Mouse (Mus musculus): ENCODE measurements around the gene Slc4a4. TPM values are rescaled to one million over a fixed set of nuclear protein-coding genes. Genes with fewer than 3 reads are reported as not detected.
"Not testable (repeated sequence)": the region's sequence is repeated elsewhere in the genome, so short reads cannot be mapped to it uniquely, and the experiment has no call there.

Gene Slc4a4
- polyA plus RNA-seq, 1 experiment from 2014 or later = 12.7 TPM

DNA sequence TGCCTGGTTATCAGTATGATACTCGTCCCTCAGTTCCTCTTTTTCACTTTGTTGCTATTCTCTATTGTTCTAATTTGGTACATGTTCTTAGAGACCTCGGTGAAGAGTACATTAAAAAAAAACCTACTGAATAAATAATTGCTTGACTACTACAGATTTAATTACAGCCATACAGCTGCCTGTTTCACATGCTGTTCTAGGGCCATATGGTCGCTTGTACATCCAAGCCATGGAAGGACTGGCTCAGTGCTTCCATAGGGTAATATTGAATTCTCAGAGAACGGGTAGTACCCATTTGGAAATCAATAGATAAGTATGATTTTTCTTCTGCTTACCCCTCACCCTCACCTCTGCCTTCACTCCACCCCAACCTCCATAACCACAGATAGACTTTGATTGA lies 215.9 kb downstream of the Slc4a4 start:
- H3K27me3 ChIP-seq (ENCODE audit: insufficient read depth, low read length) = no peaks in the 10 kb centered on the region
- no peak for ATAC-seq (ENCODE audit: low FRiP score, low TSS enrichment)
- no peaks in the 10 kb centered on the region for H3K36me3 ChIP-seq (ENCODE audit: insufficient read depth, low read length)
- H3K9ac ChIP-seq (replicated peaks; ENCODE audit: low read length) = no peak overlapping the region
- 81% methylated on average over 4 of the region's 4 CpGs for WGBS
- H3K4me2 ChIP-seq (replicated peaks; ENCODE audit: low read depth, low read length) = no peak overlapping the region
- H3K27ac ChIP-seq (ENCODE audit: low read length) = no peak overlapping the region
- no peak overlapping the region for H3K4me3 ChIP-seq (ENCODE audit: low read length)
- H3K9me3 ChIP-seq (ENCODE audit: low read length) = no peaks in the 10 kb centered on the region
- H3K4me1 ChIP-seq (ENCODE audit: insufficient read depth, low read length) = no peaks in the 10 kb centered on the region

DNA sequence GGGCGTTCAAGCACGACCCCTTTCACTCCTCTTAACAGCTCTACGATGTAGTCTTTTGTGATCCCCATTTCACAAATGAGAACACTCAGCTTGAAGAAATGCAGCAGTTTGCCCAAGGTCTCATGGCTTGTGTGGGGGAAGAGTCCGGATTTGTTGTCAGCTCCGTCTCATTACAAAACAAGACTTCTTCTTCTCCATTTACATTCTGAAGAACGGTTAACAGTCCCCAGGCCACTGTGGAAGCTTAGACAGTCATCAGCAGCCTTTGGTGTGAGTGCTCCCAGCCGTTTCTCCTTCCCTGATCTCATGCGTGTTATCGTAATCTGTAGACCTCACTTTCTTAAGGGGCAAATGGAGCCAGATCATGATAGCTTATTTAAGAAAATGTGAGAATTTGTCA lies 218.7 kb downstream of the Slc4a4 start:
- 47% methylated on average over 9 of the region's 9 CpGs for WGBS
- Histone ChIP-seq H3K4me2 (replicated peaks; ENCODE audit: low read depth, low read length) (no peak overlapping the region), H3K9ac (replicated peaks; ENCODE audit: low read length) (no peak overlapping the region), H3K27me3 (ENCODE audit: insufficient read depth, low read length) (no peaks in the 10 kb centered on the region), H3K9me3 (ENCODE audit: low read length) (no peaks in the 10 kb centered on the region), H3K4me1 (ENCODE audit: insufficient read depth, low read length) (no peaks in the 10 kb centered on the region), H3K36me3 (ENCODE audit: insufficient read depth, low read length) (no peaks in the 10 kb centered on the region), H3K27ac (ENCODE audit: low read length) (no peak overlapping the region), H3K4me3 (ENCODE audit: low read length) (no peak overlapping the region)
- no peak for ATAC-seq (ENCODE audit: low FRiP score, low TSS enrichment)

DNA sequence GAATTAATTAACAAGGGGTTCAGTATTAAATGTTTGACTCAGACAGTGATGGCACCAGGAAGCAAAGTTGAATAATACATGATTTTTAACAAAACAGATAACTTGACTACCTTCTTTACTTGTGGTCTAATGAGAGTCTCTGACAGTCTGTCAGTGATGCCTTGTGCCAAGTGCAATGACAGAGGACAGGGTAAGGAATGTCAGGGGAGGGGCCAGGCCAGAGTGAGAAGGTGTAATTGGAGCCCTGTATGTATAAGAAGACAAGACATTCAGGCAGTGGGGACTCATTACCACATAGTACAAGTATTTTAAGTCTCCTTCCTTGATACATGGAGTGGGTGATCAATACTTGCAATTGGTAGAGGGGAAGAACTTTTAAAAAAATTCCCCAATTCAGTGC lies 219.6 kb downstream of the Slc4a4 start:
- Histone ChIP-seq H3K4me2 (replicated peaks; ENCODE audit: low read depth, low read length) (no peak overlapping the region), H3K9ac (replicated peaks; ENCODE audit: low read length) (no peak overlapping the region), H3K27me3 (ENCODE audit: insufficient read depth, low read length) (no peaks in the 10 kb centered on the region), H3K4me3 (ENCODE audit: low read length) (no peak overlapping the region), H3K36me3 (ENCODE audit: insufficient read depth, low read length) (no peaks in the 10 kb centered on the region), H3K4me1 (ENCODE audit: insufficient read depth, low read length) (no peaks in the 10 kb centered on the region), H3K27ac (ENCODE audit: low read length) (no peak overlapping the region), H3K9me3 (ENCODE audit: low read length) (no peaks in the 10 kb centered on the region)
- ATAC-seq (ENCODE audit: low FRiP score, low TSS enrichment) = no peak; the same call in 1 of the 2 replicates

DNA sequence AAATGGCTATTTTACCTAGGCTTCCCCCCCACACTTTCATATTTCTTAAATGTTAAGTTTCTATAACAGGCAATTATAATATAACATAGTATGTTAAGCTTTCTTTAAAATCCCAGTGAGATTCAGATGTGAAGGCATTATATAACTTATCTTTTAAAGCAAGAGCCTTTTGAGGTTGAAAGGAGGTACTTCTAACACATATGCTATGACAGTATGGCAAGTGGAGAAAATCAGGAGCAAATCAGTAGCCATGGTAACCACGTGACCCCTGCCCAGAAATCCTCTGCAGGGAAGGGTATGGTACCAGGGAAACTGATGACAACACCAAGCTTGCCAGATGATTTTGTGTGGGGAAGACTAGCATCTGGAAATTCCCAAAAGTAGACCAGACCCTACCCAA lies 222.2 kb downstream of the Slc4a4 start:
- Histone ChIP-seq H3K4me2 (replicated peaks; ENCODE audit: low read depth, low read length) (no peak overlapping the region), H3K9me3 (ENCODE audit: low read length) (no peaks in the 10 kb centered on the region), H3K36me3 (ENCODE audit: insufficient read depth, low read length) (no peaks in the 10 kb centered on the region), H3K27ac (ENCODE audit: low read length) (no peak overlapping the region), H3K4me1 (ENCODE audit: insufficient read depth, low read length) (no peaks in the 10 kb centered on the region), H3K27me3 (ENCODE audit: insufficient read depth, low read length) (no peaks in the 10 kb centered on the region), H3K4me3 (ENCODE audit: low read length) (no peak overlapping the region), H3K9ac (replicated peaks; ENCODE audit: low read length) (no peak overlapping the region)
- no peak for ATAC-seq (ENCODE audit: low FRiP score, low TSS enrichment)
- WGBS = 91% methylated on average over 1 of the region's 1 CpGs

DNA sequence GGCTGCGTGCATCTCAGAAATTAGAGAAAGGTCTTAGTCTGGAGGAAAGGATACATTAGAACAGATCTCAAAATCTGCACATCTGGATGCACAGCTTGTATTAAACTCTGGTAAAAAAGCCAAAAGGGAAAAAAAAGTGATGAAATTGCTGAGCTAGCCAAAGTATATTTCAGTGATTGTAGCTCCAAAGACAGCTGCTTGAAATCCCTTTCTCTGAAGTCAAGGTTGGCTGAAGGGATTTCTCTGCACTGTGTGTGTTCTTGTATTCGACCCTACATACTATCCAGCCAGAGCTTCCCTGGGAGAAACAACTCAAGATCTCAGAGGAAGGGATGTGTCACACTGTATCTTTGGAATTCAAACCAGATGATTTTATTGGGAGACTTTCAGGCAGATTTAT lies 223.2 kb downstream of the Slc4a4 start:
- Histone ChIP-seq H3K36me3 (ENCODE audit: insufficient read depth, low read length) (no peaks in the 10 kb centered on the region), H3K27ac (ENCODE audit: low read length) (no peak overlapping the region), H3K4me1 (ENCODE audit: insufficient read depth, low read length) (no peaks in the 10 kb centered on the region), H3K9me3 (ENCODE audit: low read length) (no peaks in the 10 kb centered on the region), H3K4me2 (replicated peaks; ENCODE audit: low read depth, low read length) (no peak overlapping the region), H3K4me3 (ENCODE audit: low read length) (no peak overlapping the region), H3K27me3 (ENCODE audit: insufficient read depth, low read length) (no peaks in the 10 kb centered on the region), H3K9ac (replicated peaks; ENCODE audit: low read length) (no peak overlapping the region)
- no peak for ATAC-seq (ENCODE audit: low FRiP score, low TSS enrichment)
- 86% methylated on average over 2 of the region's 2 CpGs for WGBS

DNA sequence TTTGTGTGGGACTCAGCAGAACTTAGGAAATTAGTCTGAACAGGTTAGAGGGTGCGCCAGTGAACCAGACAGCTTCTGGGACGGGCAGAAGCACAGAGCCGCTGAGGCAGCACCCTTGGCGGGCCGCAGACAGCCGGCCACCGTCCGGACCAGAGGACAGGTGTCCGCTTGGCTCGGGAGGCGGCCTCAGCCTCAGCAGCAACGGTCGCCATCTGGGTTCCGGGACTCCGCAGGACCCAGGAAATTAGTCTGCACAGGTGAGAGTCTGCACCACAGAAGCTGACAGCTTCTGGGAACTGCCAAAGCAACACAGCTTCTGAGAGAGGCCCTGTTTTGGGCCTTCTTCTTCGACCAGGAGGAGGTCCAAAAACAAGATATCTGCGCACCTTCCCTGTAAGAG lies 225.4 kb downstream of the Slc4a4 start:
- not testable (repeated sequence) for H3K9ac ChIP-seq (replicated peaks; ENCODE audit: low read length); H3K4me1 ChIP-seq (ENCODE audit: insufficient read depth, low read length); H3K36me3 ChIP-seq (ENCODE audit: insufficient read depth, low read length); H3K4me2 ChIP-seq (replicated peaks; ENCODE audit: low read depth, low read length); ATAC-seq (ENCODE audit: low FRiP score, low TSS enrichment); H3K4me3 ChIP-seq (ENCODE audit: low read length); H3K9me3 ChIP-seq (ENCODE audit: low read length); H3K27me3 ChIP-seq (ENCODE audit: insufficient read depth, low read length); H3K27ac ChIP-seq (ENCODE audit: low read length)
- WGBS = 93% methylated on average over 9 of the region's 17 CpGs

DNA sequence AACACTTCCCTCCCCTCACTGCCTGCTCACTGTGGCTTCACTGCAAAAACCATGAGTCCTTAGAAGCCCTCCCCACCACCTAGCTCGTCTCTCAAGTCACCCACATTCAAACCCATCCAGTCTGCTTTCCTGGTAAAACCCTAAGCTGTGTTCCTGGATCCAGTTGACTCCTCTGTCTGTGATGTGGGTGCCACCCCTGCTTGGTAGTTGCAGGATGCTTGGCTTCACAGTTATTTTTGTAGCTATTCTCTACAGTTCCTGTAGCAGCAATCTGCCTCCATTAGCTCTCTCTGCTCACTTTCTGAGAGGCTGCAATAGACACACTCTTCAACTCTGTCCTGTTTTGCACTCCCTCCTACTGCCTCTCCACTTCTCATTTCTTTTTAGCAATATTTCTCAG lies 234.3 kb downstream of the Slc4a4 start:
- 86% methylated on average over 1 of the region's 1 CpGs for WGBS
- Histone ChIP-seq H3K4me3 (ENCODE audit: low read length) (no peak overlapping the region), H3K9ac (replicated peaks; ENCODE audit: low read length) (no peak overlapping the region), H3K9me3 (ENCODE audit: low read length) (no peaks in the 10 kb centered on the region), H3K36me3 (ENCODE audit: insufficient read depth, low read length) (no peaks in the 10 kb centered on the region), H3K4me2 (replicated peaks; ENCODE audit: low read depth, low read length) (no peak overlapping the region), H3K27ac (ENCODE audit: low read length) (no peak overlapping the region), H3K4me1 (ENCODE audit: insufficient read depth, low read length) (0 out of 2 replicates have a peak, but pooled peaks cover 3% of the 10 kb centered on the region), H3K27me3 (ENCODE audit: insufficient read depth, low read length) (no peaks in the 10 kb centered on the region)
- ATAC-seq (ENCODE audit: low FRiP score, low TSS enrichment) = no peak

DNA sequence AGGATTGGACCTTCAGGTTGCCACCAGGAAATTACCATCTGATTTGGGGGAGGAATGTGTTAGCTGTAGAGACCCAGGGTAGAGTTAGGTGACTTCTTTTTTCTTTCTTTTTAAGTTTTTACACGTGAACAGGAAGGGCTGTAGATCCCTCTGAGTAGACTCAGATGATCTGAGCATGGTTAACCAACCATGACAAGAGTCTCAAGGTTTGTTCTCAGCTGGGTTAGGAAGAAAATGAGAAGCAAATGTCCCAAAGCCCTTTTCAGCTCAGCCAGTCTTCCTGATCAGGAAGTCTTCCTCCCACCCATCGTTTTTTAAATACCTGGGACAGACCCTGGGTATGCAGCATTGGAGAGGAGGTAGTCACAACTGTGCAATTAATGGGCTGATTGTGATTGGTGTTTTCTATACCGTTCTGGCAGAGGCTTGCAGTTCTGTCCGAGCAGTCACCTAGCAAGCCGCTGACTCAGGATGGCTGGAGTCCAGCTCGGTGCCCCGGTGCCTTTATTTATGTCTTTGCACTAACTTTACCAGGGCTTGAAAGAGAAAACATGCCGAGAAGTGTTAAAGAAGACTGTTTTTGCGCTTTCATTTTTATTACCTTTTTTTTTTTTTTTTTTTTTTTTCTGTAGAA lies 236.8 kb downstream of the Slc4a4 start:
- peak overlapping the region; percentile 23; the same call in 1 of the 2 replicates for H3K4me2 ChIP-seq (replicated peaks; ENCODE audit: low read depth, low read length)
- no peaks in the 10 kb centered on the region for H3K9me3 ChIP-seq (ENCODE audit: low read length)
- H3K27me3 ChIP-seq (ENCODE audit: insufficient read depth, low read length) = no peaks in the 10 kb centered on the region
- peak overlapping the region; percentile 25; the same call in 1 of the 2 replicates for H3K27ac ChIP-seq (ENCODE audit: low read length)
- 0 out of 2 replicates have a peak, but pooled peaks cover 3% of the 10 kb centered on the region for H3K4me1 ChIP-seq (ENCODE audit: insufficient read depth, low read length)
- peak; percentile 85 for ATAC-seq (ENCODE audit: low FRiP score, low TSS enrichment)
- no peak overlapping the region for H3K9ac ChIP-seq (replicated peaks; ENCODE audit: low read length)
- H3K4me3 ChIP-seq (ENCODE audit: low read length) = no peak overlapping the region
- no peaks in the 10 kb centered on the region for H3K36me3 ChIP-seq (ENCODE audit: insufficient read depth, low read length)
- 18% methylated on average over 9 of the region's 9 CpGs for WGBS

DNA sequence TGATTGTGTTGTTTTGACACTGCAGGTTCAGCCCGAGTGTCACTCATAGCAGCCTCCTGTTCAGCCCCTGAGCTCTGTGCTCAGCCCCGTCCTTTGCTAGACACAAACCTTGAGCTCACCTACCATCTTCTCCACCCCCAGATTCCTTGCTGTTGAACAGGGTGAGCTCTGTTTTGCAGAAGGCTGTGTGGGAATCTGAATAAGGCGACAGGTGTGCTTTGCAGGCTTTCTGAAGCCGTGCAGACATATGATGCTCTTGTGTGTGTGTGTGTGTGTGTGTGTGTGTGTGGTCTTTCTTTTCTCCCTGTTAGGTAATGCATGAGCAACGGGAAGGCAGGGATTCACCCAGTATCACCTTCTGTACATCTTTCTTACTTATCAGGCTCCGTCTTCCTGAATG lies 241.6 kb downstream of the Slc4a4 start:
- Histone ChIP-seq H3K4me3 (ENCODE audit: low read length) (no peak overlapping the region), H3K27ac (ENCODE audit: low read length) (no peak overlapping the region), H3K9ac (replicated peaks; ENCODE audit: low read length) (no peak overlapping the region), H3K4me2 (replicated peaks; ENCODE audit: low read depth, low read length) (no peak overlapping the region), H3K27me3 (ENCODE audit: insufficient read depth, low read length) (no peaks in the 10 kb centered on the region), H3K36me3 (ENCODE audit: insufficient read depth, low read length) (0 out of 2 replicates have a peak, but pooled peaks cover under 1% of the 10 kb centered on the region), H3K9me3 (ENCODE audit: low read length) (no peaks in the 10 kb centered on the region), H3K4me1 (ENCODE audit: insufficient read depth, low read length) (0 out of 2 replicates have a peak, but pooled peaks cover 3% of the 10 kb centered on the region)
- 81% methylated on average over 6 of the region's 6 CpGs for WGBS
- no peak for ATAC-seq (ENCODE audit: low FRiP score, low TSS enrichment)

DNA sequence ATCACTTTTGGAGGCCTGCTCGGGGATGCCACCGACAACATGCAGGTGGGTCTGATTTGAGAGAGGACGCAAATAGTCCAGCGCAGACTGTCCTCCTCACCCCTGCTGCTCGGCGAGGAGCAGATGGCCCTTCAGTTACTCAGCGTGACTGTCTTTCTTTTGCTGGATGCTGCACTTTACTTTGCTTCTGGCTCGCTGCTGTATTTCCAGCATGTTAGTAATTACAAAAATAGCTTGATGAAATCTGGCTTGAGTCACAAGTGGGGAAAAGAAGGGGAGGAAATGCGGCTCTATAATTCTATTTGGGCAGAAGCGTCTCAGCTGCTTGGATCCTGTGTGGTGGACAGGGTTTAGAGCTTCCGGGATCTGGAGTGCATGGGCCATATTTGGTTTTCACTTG lies 249.2 kb downstream of the Slc4a4 start:
- ATAC-seq (ENCODE audit: low FRiP score, low TSS enrichment) = no peak
- Histone ChIP-seq H3K4me3 (ENCODE audit: low read length) (no peak overlapping the region), H3K27me3 (ENCODE audit: insufficient read depth, low read length) (no peaks in the 10 kb centered on the region), H3K4me2 (replicated peaks; ENCODE audit: low read depth, low read length) (no peak overlapping the region), H3K9ac (replicated peaks; ENCODE audit: low read length) (no peak overlapping the region), H3K36me3 (ENCODE audit: insufficient read depth, low read length) (0 out of 2 replicates have a peak, but pooled peaks cover 6% of the 10 kb centered on the region), H3K27ac (ENCODE audit: low read length) (no peak overlapping the region), H3K4me1 (ENCODE audit: insufficient read depth, low read length) (no peaks in the 10 kb centered on the region), H3K9me3 (ENCODE audit: low read length) (no peaks in the 10 kb centered on the region)
- WGBS = 85% methylated on average over 11 of the region's 11 CpGs

Measured in kidney, embryonic 16.5 days (tissue).